Mouse (Mus musculus): ENCODE results near the gene Slc5a5.

Gene Slc5a5

DNA sequence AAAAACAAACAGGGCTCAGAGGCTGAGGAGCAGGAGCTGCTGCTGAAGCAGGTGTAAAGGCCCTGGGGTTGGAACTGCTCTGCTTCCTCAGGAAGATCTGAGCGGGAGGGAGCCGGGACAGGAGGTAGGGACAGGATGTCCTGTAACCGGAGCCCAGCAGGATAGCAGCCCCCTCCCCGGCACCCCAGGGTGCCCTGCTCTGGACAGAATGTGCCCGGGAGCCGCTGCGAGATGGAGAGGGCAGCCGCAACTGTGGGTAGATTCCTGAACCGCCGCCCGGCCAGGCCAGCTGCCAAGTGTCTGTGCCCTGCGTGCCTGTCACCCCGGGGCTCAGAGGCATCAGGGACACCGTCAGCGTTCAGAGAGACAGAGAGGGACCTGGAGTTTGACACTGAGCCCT lies 59.0 kb downstream of the Slc5a5 start:
- DNase-seq (ENCODE audit: low read depth, low spot score): no peak

GRCm38 (mm10) chr8:70833018-70833482 lies 59.5 kb downstream of the Slc5a5 start:
- no peak for DNase-seq (ENCODE audit: low read depth, low spot score)
